Mouse (Mus musculus) myocyte (in vitro differentiated cells): ENCODE results near the gene Epb42. TPM values are rescaled to one million over a fixed set of nuclear protein-coding genes. Genes with fewer than 3 reads are reported as not detected.

Experiments used
- H3K27me3 ChIP-seq: one replicate; pipeline ENCODE4 v1.6.1; 2011; ENCODE audit not compliant: control insufficient read depth, insufficient read depth, insufficient read length
- H3K36me3 ChIP-seq: one replicate; pipeline ENCODE4 v1.6.1; 2011; ENCODE audit not compliant: control insufficient read depth, insufficient read depth
- H3K4me2 ChIP-seq: one replicate; pipeline ENCODE4 v1.6.1; 2011; ENCODE audit warnings: low read depth, control low read depth
- H3K4me3 ChIP-seq: one replicate; pipeline ENCODE4 v1.5.1; 2011; ENCODE audit warnings: mild to moderate bottlenecking, control low read depth, moderate library complexity
- H3K79me2 ChIP-seq: one replicate; pipeline ENCODE4 v1.6.1; 2011; ENCODE audit not compliant: control insufficient read depth, insufficient read depth
- H3ac ChIP-seq: one replicate; pipeline ENCODE4 v1.6.1; 2011; ENCODE audit not compliant: control insufficient read depth, insufficient read length
- CEBPB ChIP-seq: IDR thresholded peaks from 2 replicates; pipeline ENCODE4 v1.6.1; 2011; ENCODE audit warnings: mild to moderate bottlenecking, moderate library complexity; ENCODE audit not compliant: poor library complexity, insufficient read depth, severe bottlenecking
- E2F4 ChIP-seq: IDR thresholded peaks from one replicate; pipeline ENCODE4 v1.6.1; 2011; ENCODE audit warnings: mild to moderate bottlenecking, control low read depth, moderate library complexity; ENCODE audit not compliant: insufficient read depth
- MAX ChIP-seq: IDR thresholded peaks from one replicate; pipeline ENCODE4 v1.6.1; 2011; ENCODE audit warnings: low read depth, mild to moderate bottlenecking, control low read depth
- MYOD1 ChIP-seq, 3 experiments: IDR thresholded peaks; one replicate each; pipeline ENCODE4 v1.6.1; 2011; ENCODE audit warnings: control low read depth in 2 of 3, low read depth in 2 of 3, mild to moderate bottlenecking in 2 of 3, moderate library complexity in 1 of 3; ENCODE audit not compliant: insufficient read length in 2 of 3, control insufficient read depth in 1 of 3
- MYOG ChIP-seq, 3 experiments: IDR thresholded peaks; one replicate each; pipeline ENCODE4 v1.6.1; 2011; ENCODE audit warnings: control low read depth in 2 of 3, low read depth in 2 of 3, mild to moderate bottlenecking in 2 of 3; ENCODE audit not compliant: insufficient read length in 2 of 3, control insufficient read depth in 1 of 3, insufficient read depth in 1 of 3
- POLR2A ChIP-seq: IDR thresholded peaks from one replicate; pipeline ENCODE4 v1.6.1; 2011; ENCODE audit warnings: low read depth, mild to moderate bottlenecking, control low read depth, moderate library complexity; ENCODE audit not compliant: insufficient read length
- POLR2AphosphoS2 ChIP-seq: IDR thresholded peaks from one replicate; pipeline ENCODE4 v1.6.1; 2011; ENCODE audit warnings: low read depth, control low read depth; ENCODE audit not compliant: insufficient read length
- REST ChIP-seq: IDR thresholded peaks from one replicate; pipeline ENCODE4 v1.6.1; 2011; ENCODE audit warnings: mild to moderate bottlenecking, control low read depth, moderate library complexity; ENCODE audit not compliant: insufficient read depth, insufficient read length
- SRF ChIP-seq: IDR thresholded peaks from one replicate; pipeline ENCODE4 v1.6.1; 2011; ENCODE audit warnings: low read depth; ENCODE audit not compliant: control insufficient read depth, insufficient read length
- TCF12 ChIP-seq: IDR thresholded peaks from one replicate; pipeline ENCODE4 v1.6.1; 2011; ENCODE audit warnings: mild to moderate bottlenecking, control low read depth; ENCODE audit not compliant: poor library complexity, insufficient read depth, severe bottlenecking
- TCF3 ChIP-seq: IDR thresholded peaks from one replicate; pipeline ENCODE4 v1.6.1; 2011; ENCODE audit warnings: low read depth, control low read depth; ENCODE audit not compliant: insufficient read length
- USF1 ChIP-seq: IDR thresholded peaks from one replicate; pipeline ENCODE4 v1.6.1; 2011; ENCODE audit warnings: low read depth, mild to moderate bottlenecking, control low read depth, moderate library complexity
- polyA plus RNA-seq: library from polyadenylated mRNA; unstranded; fragments of >200 nt; fragmentation: generic; extraction: Trizol; gene quantifications from one replicate; pipeline ENCODE4 v1.2.1, GENCODE M21; 2012; ENCODE audit warnings: missing spikeins

The Epb42 gene
- polyA plus RNA-seq: not detected

GRCm38 (mm10) chr2:121036733-121037341 lies at the start of gene Epb42:
Gene Epb42, minus strand, starts transcription at chr2:121037072.
- H3K4me3 ChIP-seq: no peak within 1 kb of the TSS

GRCm38 (mm10) chr2:121085480-121086185 lies 48.8 kb upstream of the Epb42 start, which contains the start of gene Tgm5:
Gene Tgm5, minus strand, starts transcription at chr2:121085841.
- Histone ChIP-seq H3K27me3 (no peaks in the 10 kb centered on the region), H3K4me3 (no peak within 1 kb of the TSS), H3K36me3 (no peaks in the 10 kb centered on the region), H3K79me2 (no peaks in the 10 kb centered on the region), H3K4me2 (peak within 1 kb of the TSS; percentile 63), H3ac (no peak within 1 kb of the TSS)
- TF ChIP-seq REST: no peak
- no peak for TF ChIP-seq USF1
- no peak for TF ChIP-seq POLR2A
- TF ChIP-seq E2F4: no peak
- TF ChIP-seq CEBPB: no peak
- no peak for TF ChIP-seq TCF3
- no peak for TF ChIP-seq TCF12
- TF ChIP-seq SRF: no peak
- no peak for TF ChIP-seq MYOD1 (IDR thresholded peaks at IDR 0.05; ENCODE audit: control insufficient read depth in 1 of 3, insufficient read length in 2 of 3, low read depth in 2 of 3)
- no peak for TF ChIP-seq POLR2AphosphoS2
- TF ChIP-seq MAX: no peak
- TF ChIP-seq MYOG (IDR thresholded peaks at IDR 0.05; ENCODE audit: control insufficient read depth in 1 of 3, insufficient read depth in 1 of 3, insufficient read length in 2 of 3, low read depth in 2 of 3): no peak

More at GRCm38 (mm10) chr2:121036733-121037341, at the start of gene Epb42:
- peaks cover 4% of the 10 kb centered on the region for H3K27me3 ChIP-seq
- TF ChIP-seq TCF3: no peak
- TF ChIP-seq MYOG (IDR thresholded peaks at IDR 0.05; ENCODE audit: control insufficient read depth in 1 of 3, insufficient read depth in 1 of 3, insufficient read length in 2 of 3, low read depth in 2 of 3): no peak
- TF ChIP-seq POLR2AphosphoS2: no peak
- no peak for TF ChIP-seq MYOD1 (IDR thresholded peaks at IDR 0.05; ENCODE audit: control insufficient read depth in 1 of 3, insufficient read length in 2 of 3, low read depth in 2 of 3)
- TF ChIP-seq TCF12: no peak
- TF ChIP-seq USF1: no peak
- TF ChIP-seq MAX: no peak
- no peak for TF ChIP-seq REST
- TF ChIP-seq E2F4: no peak
- TF ChIP-seq CEBPB: no peak
- TF ChIP-seq POLR2A: no peak
- H3K79me2 ChIP-seq: no peaks in the 10 kb centered on the region
- no peak within 1 kb of the TSS for H3K4me2 ChIP-seq
- H3K36me3 ChIP-seq: no peaks in the 10 kb centered on the region
- no peak within 1 kb of the TSS for H3ac ChIP-seq

DNA sequence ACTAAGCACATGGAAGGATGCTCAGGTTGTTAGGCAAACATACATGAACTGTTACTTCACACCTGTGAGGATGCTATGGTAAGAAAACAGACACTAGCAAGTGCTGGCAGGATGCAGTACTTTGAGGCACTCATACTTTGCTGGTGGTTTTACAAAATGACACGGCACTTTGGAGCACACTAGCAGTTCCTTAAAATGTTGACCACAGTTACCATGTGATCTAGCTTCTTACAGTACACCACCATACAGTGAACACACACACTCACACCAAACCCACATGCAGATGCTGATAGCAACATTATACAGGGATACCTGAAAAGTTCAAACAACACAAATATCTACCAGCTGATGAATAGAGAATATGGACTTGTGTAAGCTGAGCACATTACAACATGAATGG lies 45.8 kb upstream of the Epb42 start:
- TF ChIP-seq REST (no peak), POLR2A (no peak), POLR2AphosphoS2 (no peak), TCF3 (no peak), CEBPB (no peak), TCF12 (no peak), E2F4 (no peak), MAX (no peak)
- Histone ChIP-seq H3K4me2 (no peak overlapping the region), H3K79me2 (no peaks in the 10 kb centered on the region), H3K27me3 (peaks cover 7% of the 10 kb centered on the region), H3K36me3 (no peaks in the 10 kb centered on the region), H3K4me3 (no peak overlapping the region), H3ac (no peak overlapping the region)

DNA sequence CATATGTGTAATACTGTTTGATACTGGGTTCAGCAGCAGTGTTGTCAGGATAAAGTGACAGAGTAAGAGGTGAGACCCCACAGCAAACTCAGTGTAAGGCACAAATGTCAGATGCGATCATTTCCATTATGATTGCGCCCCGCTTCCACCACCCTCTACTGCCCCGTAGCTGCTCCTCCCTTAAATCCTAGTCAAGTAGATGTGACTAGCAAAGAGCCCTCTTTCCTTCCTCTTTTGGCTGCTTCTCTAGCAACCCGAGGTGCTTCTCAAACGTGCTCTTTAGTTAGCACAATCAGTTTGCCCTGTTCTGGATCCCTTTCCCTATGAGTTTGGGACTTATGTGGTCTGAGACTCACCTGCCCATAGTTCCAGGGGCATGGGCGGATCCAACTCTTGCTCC lies 37.9 kb upstream of the Epb42 start:
- Histone ChIP-seq H3K36me3 (no peaks in the 10 kb centered on the region), H3K4me3 (no peak overlapping the region), H3K4me2 (no peak overlapping the region), H3K79me2 (no peaks in the 10 kb centered on the region), H3ac (no peak overlapping the region), H3K27me3 (peaks cover 7% of the 10 kb centered on the region)
- no peak for TF ChIP-seq TCF12
- no peak for TF ChIP-seq CEBPB
- TF ChIP-seq MYOD1 (IDR thresholded peaks at IDR 0.05; ENCODE audit: control insufficient read depth in 1 of 3, insufficient read length in 2 of 3, low read depth in 2 of 3): no peak
- TF ChIP-seq POLR2AphosphoS2: no peak
- TF ChIP-seq TCF3: no peak
- no peak for TF ChIP-seq REST
